Mouse (Mus musculus) MEL (cell line): ENCODE data around the gene Tspan6. TPM values are rescaled to one million over a fixed set of nuclear protein-coding genes. Genes with fewer than 3 reads are reported as not detected.

Experiments used
- DNase-seq: peaks from one replicate; pipeline ENCODE4 v3.0.0; 2011; ENCODE audit warnings: low read depth, low spot score
- H3K27ac ChIP-seq: 2 replicates; pipeline ENCODE4 v1.5.1; 2012; ENCODE audit warnings: low read depth, mild to moderate bottlenecking, control low read depth, low read length, moderate library complexity; ENCODE audit not compliant: control insufficient read depth
- H3K27me3 ChIP-seq, 2 experiments: fragments of 150-350 bp in 1 of 2; sonication (generic) in 1 of 2; 2 replicates each; pipeline ENCODE4 v1.6.1; 2012; ENCODE audit warnings: low read length in 2 of 2, mild to moderate bottlenecking in 2 of 2, improper control_type of control experiment in 1 of 2, moderate library complexity in 1 of 2; ENCODE audit not compliant: insufficient read depth in 2 of 2, control insufficient read depth in 1 of 2
- H3K36me3 ChIP-seq, 2 experiments: 2 replicates each; pipeline ENCODE4 v1.6.1; 2012 to 2014; ENCODE audit warnings: low read length in 2 of 2, improper control_type of control experiment in 1 of 2, inconsistent platforms in 1 of 2, mild to moderate bottlenecking in 1 of 2; ENCODE audit not compliant: insufficient read depth in 2 of 2, control insufficient read depth in 1 of 2
- H3K4me1 ChIP-seq, 2 experiments: fragments of 150-350 bp in 1 of 2; sonication (generic) in 1 of 2; 2 replicates each; pipeline ENCODE4 v1.6.1; 2012; ENCODE audit warnings: low read length in 2 of 2, improper control_type of control experiment in 1 of 2, mild to moderate bottlenecking in 1 of 2; ENCODE audit not compliant: insufficient read depth in 2 of 2, control insufficient read depth in 1 of 2
- H3K4me3 ChIP-seq, 2 experiments: fragments of 150-350 bp in 1 of 2; sonication (generic) in 1 of 2; 2 replicates each; pipeline ENCODE4 v1.5.1; 2012; ENCODE audit warnings: low read depth in 2 of 2, low read length in 2 of 2, mild to moderate bottlenecking in 2 of 2, moderate library complexity in 2 of 2, control low read depth in 1 of 2, improper control_type of control experiment in 1 of 2; ENCODE audit not compliant: control insufficient read depth in 1 of 2, insufficient read depth in 1 of 2
- H3K79me2 ChIP-seq: 2 replicates; pipeline ENCODE4 v1.6.1; 2012; ENCODE audit warnings: mild to moderate bottlenecking, low read length, moderate library complexity; ENCODE audit not compliant: control insufficient read depth, poor library complexity, insufficient read depth
- H3K9ac ChIP-seq: 2 replicates; pipeline ENCODE4 v1.6.1; 2012; ENCODE audit warnings: low read depth, mild to moderate bottlenecking, control low read depth, low read length, moderate library complexity; ENCODE audit not compliant: control insufficient read depth, poor library complexity, severe bottlenecking
- H3K9me3 ChIP-seq: fragments of 150-350 bp; sonication (generic); replicated peaks from 2 replicates; pipeline ENCODE4 v1.6.1; 2012; ENCODE audit warnings: mild to moderate bottlenecking, low read length, improper control_type of control experiment, moderate library complexity; ENCODE audit not compliant: insufficient read depth
- CHD1 ChIP-seq: IDR thresholded peaks from 2 replicates; pipeline ENCODE4 v1.6.1; 2012; ENCODE audit warnings: low read depth, mild to moderate bottlenecking, inconsistent platforms, low read length, improper control_type of control experiment
- CHD2 ChIP-seq: IDR thresholded peaks from 2 replicates; pipeline ENCODE4 v1.6.1; 2011; ENCODE audit warnings: low read length, improper control_type of control experiment
- CTCF ChIP-seq, 3 experiments: IDR thresholded peaks in 2 of 3; conservative IDR thresholded peaks in 1 of 3; 2 replicates each; pipeline ENCODE4 v1.5.1; 2011 to 2012; ENCODE audit warnings: low read length in 3 of 3, low read depth in 2 of 3, mild to moderate bottlenecking in 2 of 3, improper control_type of control experiment in 1 of 3, inconsistent platforms in 1 of 3, mixed read lengths in 1 of 3, moderate library complexity in 1 of 3; ENCODE audit not compliant: control insufficient read depth in 1 of 3, insufficient read depth in 1 of 3, poor library complexity in 1 of 3, severe bottlenecking in 1 of 3
- ELF1 ChIP-seq: IDR thresholded peaks from 2 replicates; pipeline ENCODE4 v1.6.1; 2014; ENCODE audit warnings: low read depth, mild to moderate bottlenecking, inconsistent platforms, low read length, improper control_type of control experiment, moderate library complexity
- EP300 ChIP-seq, 2 experiments: IDR thresholded peaks; 2 replicates each; pipeline ENCODE4 v1.6.1; 2011; ENCODE audit warnings: improper control_type of control experiment in 2 of 2, low read length in 2 of 2, low read depth in 1 of 2, mild to moderate bottlenecking in 1 of 2
- ETS1 ChIP-seq: IDR thresholded peaks from 2 replicates; pipeline ENCODE4 v1.6.1; 2012; ENCODE audit warnings: low read depth, mild to moderate bottlenecking, inconsistent platforms, low read length, improper control_type of control experiment, moderate library complexity
- GABPA ChIP-seq: IDR thresholded peaks from 2 replicates; pipeline ENCODE4 v1.6.1; 2012; ENCODE audit warnings: low read depth, mild to moderate bottlenecking, inconsistent platforms, low read length, improper control_type of control experiment, moderate library complexity
- GATA1 ChIP-seq: IDR thresholded peaks from 2 replicates; pipeline ENCODE4 v1.6.1; 2011; ENCODE audit warnings: low read depth, low read length, improper control_type of control experiment
- JUND ChIP-seq: IDR thresholded peaks from 2 replicates; pipeline ENCODE4 v1.6.1; 2011; ENCODE audit warnings: low read depth, mild to moderate bottlenecking, improper control_type of control experiment, low read length
- KAT2A ChIP-seq: conservative IDR thresholded peaks from 2 replicates; pipeline ENCODE4 v1.6.1; 2012; ENCODE audit warnings: low read depth, low read length, improper control_type of control experiment, inconsistent platforms
- MAX ChIP-seq: IDR thresholded peaks from 2 replicates; pipeline ENCODE4 v1.6.1; 2011; ENCODE audit warnings: low read length, improper control_type of control experiment
- MEF2A ChIP-seq: IDR thresholded peaks from 2 replicates; pipeline ENCODE4 v1.6.1; 2014; ENCODE audit warnings: low read depth, mild to moderate bottlenecking, inconsistent platforms, low read length, improper control_type of control experiment; ENCODE audit not compliant: poor library complexity, insufficient replicate concordance, severe bottlenecking; ENCODE audit errors: extremely low read depth
- MXI1 ChIP-seq: IDR thresholded peaks from 2 replicates; pipeline ENCODE4 v1.6.1; 2011; ENCODE audit warnings: mild to moderate bottlenecking, low read depth, low read length, improper control_type of control experiment
- MYB ChIP-seq: IDR thresholded peaks from 2 replicates; pipeline ENCODE4 v1.6.1; 2011; ENCODE audit warnings: mild to moderate bottlenecking, low read depth, low read length, improper control_type of control experiment
- NELFE ChIP-seq: IDR thresholded peaks from 2 replicates; pipeline ENCODE4 v1.6.1; 2011; ENCODE audit warnings: low read depth, low read length, improper control_type of control experiment
- NRF1 ChIP-seq: IDR thresholded peaks from 2 replicates; pipeline ENCODE4 v1.6.1; 2014; ENCODE audit warnings: low read depth, mild to moderate bottlenecking, inconsistent platforms, low read length, improper control_type of control experiment, moderate library complexity; ENCODE audit not compliant: poor library complexity, insufficient read depth, severe bottlenecking
- POLR2A ChIP-seq, 2 experiments: IDR thresholded peaks; 2 replicates each; pipeline ENCODE4 v1.6.1; 2011 to 2012; ENCODE audit warnings: low read length in 2 of 2, mild to moderate bottlenecking in 2 of 2, control low read depth in 1 of 2, improper control_type of control experiment in 1 of 2, low read depth in 1 of 2, moderate library complexity in 1 of 2; ENCODE audit not compliant: control insufficient read depth in 1 of 2, insufficient read depth in 1 of 2, poor library complexity in 1 of 2
- POLR2AphosphoS2 ChIP-seq: IDR thresholded peaks from 2 replicates; pipeline ENCODE4 v1.6.1; 2011; ENCODE audit warnings: low read length, improper control_type of control experiment
- RAD21 ChIP-seq: IDR thresholded peaks from 2 replicates; pipeline ENCODE4 v1.6.1; 2011; ENCODE audit warnings: mild to moderate bottlenecking, low read depth, low read length, improper control_type of control experiment
- RCOR1 ChIP-seq: IDR thresholded peaks from 2 replicates; pipeline ENCODE4 v1.6.1; 2012; ENCODE audit warnings: low read depth, mild to moderate bottlenecking, inconsistent platforms, low read length, improper control_type of control experiment
- SIN3A ChIP-seq: IDR thresholded peaks from 2 replicates; pipeline ENCODE4 v1.6.1; 2012; ENCODE audit warnings: low read length, improper control_type of control experiment, inconsistent platforms
- SMC3 ChIP-seq: IDR thresholded peaks from 2 replicates; pipeline ENCODE4 v1.6.1; 2011; ENCODE audit warnings: low read depth, low read length, improper control_type of control experiment
- TAL1 ChIP-seq: IDR thresholded peaks from 2 replicates; pipeline ENCODE4 v1.6.1; 2012; ENCODE audit warnings: mild to moderate bottlenecking, inconsistent platforms, low read length, moderate library complexity, mixed read lengths
- TCF12 ChIP-seq: IDR thresholded peaks from 2 replicates; pipeline ENCODE4 v1.6.1; 2014; ENCODE audit warnings: low read depth, mild to moderate bottlenecking, inconsistent platforms, low read length, improper control_type of control experiment, moderate library complexity
- UBTF ChIP-seq: IDR thresholded peaks from 2 replicates; pipeline ENCODE4 v1.6.1; 2012; ENCODE audit warnings: low read depth, mild to moderate bottlenecking, inconsistent platforms, low read length, improper control_type of control experiment, moderate library complexity, borderline replicate concordance; ENCODE audit not compliant: insufficient read depth
- USF1 ChIP-seq: IDR thresholded peaks from 2 replicates; pipeline ENCODE4 v1.6.1; 2014; ENCODE audit warnings: low read depth, mild to moderate bottlenecking, inconsistent platforms, low read length, improper control_type of control experiment, moderate library complexity
- ZC3H11A ChIP-seq: IDR thresholded peaks from 2 replicates; pipeline ENCODE4 v1.6.1; 2012; ENCODE audit warnings: low read depth, mild to moderate bottlenecking, inconsistent platforms, low read length, improper control_type of control experiment
- ZKSCAN1 ChIP-seq: IDR thresholded peaks from 2 replicates; pipeline ENCODE4 v1.6.1; 2012; ENCODE audit warnings: low read depth, mild to moderate bottlenecking, inconsistent platforms, low read length, improper control_type of control experiment, moderate library complexity
- ZNF384 ChIP-seq: IDR thresholded peaks from 2 replicates; pipeline ENCODE4 v1.6.1; 2012; ENCODE audit warnings: low read depth, mild to moderate bottlenecking, inconsistent platforms, low read length, improper control_type of control experiment
- polyA plus RNA-seq, 2 experiments: library from polyadenylated mRNA; stranded (reverse) in 1 of 2; unstranded in 1 of 2; fragments of >175 nt in 1 of 2; fragments of >200 nt in 1 of 2; gene quantifications; 2 replicates each; pipeline versions ENCODE4 v1.2.1 to v1.2.4; 2012; ENCODE audit warnings: low replicate concordance in 2 of 2, low read depth in 1 of 2; ENCODE audit not compliant: insufficient read length in 2 of 2, insufficient read depth in 1 of 2, missing spikeins in 1 of 2
- total RNA-seq: library from RNA; depleted of rRNA; stranded (reverse); fragments of 300-350 nt; gene quantifications from 2 replicates; pipeline ENCODE4 v1.2.3, GENCODE M21; 2012

The Tspan6 gene
- total and polyA plus RNA-seq, 3 experiments: 14.1 to 22.0 TPM; not detected in 1

GRCm38 (mm10) chrX:133936605-133937225, 38.5 kb upstream of the Tspan6 start:
- Histone ChIP-seq H3K36me3 (peaks cover 0 to 8% of the 10 kb centered on the region in 2 experiments; a peak in 2 of 4 replicates), H3K9me3 (no peaks in the 10 kb centered on the region)
- DNase-seq: peak; percentile 43
- TF ChIP-seq GATA1 (peak; percentile 70), EP300 (IDR thresholded peaks at IDR 0.05; ENCODE audit: low read depth in 1 of 2, low read length in 2 of 2) (peak; percentile 44 to 58; a peak in 2 of 4 replicates), MXI1 (0 out of 2 replicates have a peak, but pooled peaks have one; percentile 22), TCF12 (peak; percentile 56; the same call in 1 of the 2 replicates), KAT2A (no peak)
- TF ChIP-seq, all 39 proteins: peak for 4
- H3K4me3 ChIP-seq: no peak overlapping the region
- no peaks in the 10 kb centered on the region for H3K79me2 ChIP-seq
- H3K9ac ChIP-seq: no peak overlapping the region
- no peak overlapping the region for H3K27ac ChIP-seq
- no peaks in the 10 kb centered on the region; a peak in 1 of 4 replicates for H3K27me3 ChIP-seq
- peaks cover 6 to 12% of the 10 kb centered on the region in 2 experiments; a peak in 3 of 4 replicates for H3K4me1 ChIP-seq

DNA sequence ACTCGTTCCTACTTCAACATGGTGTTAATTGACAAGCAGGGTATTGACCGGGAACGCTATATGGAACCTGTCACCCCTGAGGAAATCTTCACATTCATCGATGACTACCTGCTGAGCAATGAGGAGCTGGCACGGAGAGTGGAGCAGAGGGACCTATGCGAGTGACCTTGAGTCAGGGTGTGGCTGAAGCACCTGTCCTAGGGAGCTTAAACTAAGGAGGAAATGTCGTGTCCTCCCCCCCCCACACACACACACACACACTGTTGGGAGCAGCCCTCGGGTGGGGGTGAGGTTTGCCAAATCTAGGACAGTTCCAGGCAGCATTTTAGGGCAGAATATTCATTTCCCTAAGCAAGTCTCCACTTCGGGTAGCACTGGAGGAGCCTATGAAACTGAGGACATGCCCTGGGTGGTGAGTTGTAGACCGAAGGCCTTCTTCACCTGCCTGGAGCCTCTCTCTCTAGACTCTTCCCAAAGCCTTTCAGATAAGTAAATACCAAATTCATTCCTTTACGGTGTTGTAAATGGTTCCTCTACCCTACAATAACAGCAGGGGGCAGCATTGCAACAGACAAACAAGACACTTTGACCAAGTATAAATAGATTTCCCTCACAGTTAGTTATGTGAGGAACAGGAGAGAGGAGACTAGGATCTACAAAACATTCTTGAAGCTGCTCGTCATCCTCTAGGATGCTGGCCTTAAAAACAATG, 33.2 kb upstream of the Tspan6 start:
- Histone ChIP-seq H3K9ac (no peak overlapping the region), H3K4me1 (peaks cover 2 to 3% of the 10 kb centered on the region in 2 experiments; a peak in 3 of 4 replicates), H3K27ac (no peak overlapping the region), H3K9me3 (no peaks in the 10 kb centered on the region), H3K27me3 (no peaks in the 10 kb centered on the region; a peak in 1 of 4 replicates), H3K4me3 (no peak overlapping the region), H3K36me3 (no peaks in the 10 kb centered on the region), H3K79me2 (no peaks in the 10 kb centered on the region)
- peak; percentile 90 for DNase-seq
- TF ChIP-seq JUND (no peak), RCOR1 (no peak), CHD2 (no peak), ZNF384 (no peak), RAD21 (peak; percentile 95), MEF2A (no peak), POLR2AphosphoS2 (no peak), NELFE (no peak), UBTF (no peak), ETS1 (no peak), MYB (no peak), SIN3A (no peak), GABPA (no peak), POLR2A (IDR thresholded peaks at IDR 0.05; ENCODE audit: control insufficient read depth in 1 of 2, insufficient read depth in 1 of 2, low read depth in 1 of 2, low read length in 2 of 2, poor library complexity in 1 of 2) (no peak), USF1 (no peak), CHD1 (no peak), ELF1 (no peak), CTCF (IDR thresholded peaks at IDR 0.05 in 2 of 3, conservative IDR thresholded peaks at IDR 0.05 in 1 of 3; ENCODE audit: control insufficient read depth in 1 of 3, insufficient read depth in 1 of 3, low read depth in 2 of 3, low read length in 3 of 3, poor library complexity in 1 of 3, severe bottlenecking in 1 of 3) (peak; percentile 22 to 94 (median 77); a peak in 4 of 6 replicates), MAX (no peak), TCF12 (no peak), ZKSCAN1 (no peak), SMC3 (peak; percentile 92), EP300 (IDR thresholded peaks at IDR 0.05; ENCODE audit: low read depth in 1 of 2, low read length in 2 of 2) (no peak), KAT2A (no peak), GATA1 (no peak), TAL1 (no peak), MXI1 (no peak), ZC3H11A (peak; percentile 86), NRF1 (no peak)
